Mouse (Mus musculus) liver, postnatal 0 days (tissue): ENCODE measurements around the gene Trim47.

Experiments used
- CTCF ChIP-seq: sonication (generic); IDR thresholded peaks from 2 replicates; pipeline ENCODE4 v1.5.1; 2016; ENCODE audit warnings: antibody characterized with exemption, low read depth
- EP300 ChIP-seq: IDR thresholded peaks from 2 replicates; pipeline ENCODE4 v1.6.1; 2016; ENCODE audit warnings: antibody characterized with exemption, low read depth, mild to moderate bottlenecking

DNA sequence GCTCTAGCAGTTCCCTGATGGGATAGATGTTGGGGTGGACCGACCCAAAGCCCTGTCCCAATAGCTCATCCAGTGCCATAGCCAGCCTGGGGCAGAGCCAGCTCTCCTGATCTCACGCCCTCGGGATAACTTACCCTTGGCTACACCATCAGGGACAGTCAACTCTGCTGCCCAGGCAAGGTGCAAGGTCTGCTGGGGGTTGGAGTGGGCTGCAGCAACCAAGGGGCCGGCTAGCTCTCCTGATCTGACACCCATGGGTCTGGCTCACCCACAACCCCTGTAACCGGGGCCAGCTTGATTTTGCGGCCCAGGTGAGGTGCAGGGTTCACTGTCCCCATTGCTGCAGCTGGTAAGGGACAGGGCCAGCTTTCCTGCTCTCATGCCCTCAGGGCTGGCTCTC is 35.4 kb downstream of the Trim47 start:
- TF ChIP-seq CTCF (no peak), EP300 (no peak)
